Mouse (Mus musculus) gastrocnemius, postnatal 25 days (tissue): Measurements from ENCODE around the gene Ngdn. TPM values are rescaled to one million over a fixed set of nuclear protein-coding genes. Genes with fewer than 3 reads are reported as not detected.

Experiments
- microRNA-seq, 2 experiments: library from miRNA; unstranded; fragments of <30 nt; microRNA quantifications; one replicate each; pipeline ENCODE4 v1.2.0; 2021; ENCODE audit warnings: borderline replicate concordance in 2 of 2
- total RNA-seq, 2 experiments: library from RNA; stranded (reverse); gene quantifications; 1 replicate in 1 of 2; 2 replicates in 1 of 2; pipeline ENCODE4 v1.2.3; 2021

Gene Ngdn
- total RNA-seq, 2 experiments from 2014 or later = 15.7 to 17.0 TPM

Small RNAs within 50 kb of the gene (microRNA-seq; reads per million reads assigned to microRNA genes)
- 334 to 1,429 reads per million in 2 experiments for gene Mir208b

Other genes with a start within 250 kb of the Ngdn start
- gene Slc7a8, start 233.5 kb upstream of the Ngdn start, total RNA-seq = 10 to 100 TPM; 12.3 to 13.0 TPM
- gene Rnf212b, start 201.3 kb upstream of the Ngdn start, total RNA-seq = 1 to 10 TPM; 1.3 to 2.0 TPM
- gene Homez, start 144.5 kb upstream of the Ngdn start, total RNA-seq = 1 to 10 TPM; 3.3 to 4.5 TPM
- 1 to 10 TPM; 3.0 to 3.5 TPM for gene Ppp1r3e, start 137.9 kb upstream of the Ngdn start, total RNA-seq
- 10 to 100 TPM; 21.6 to 24.4 TPM for gene Bcl2l2, start 132.1 kb upstream of the Ngdn start, total RNA-seq
- 1 to 10 TPM; 1.3 to 2.3 TPM for gene Gm20521, start 132.0 kb upstream of the Ngdn start, total RNA-seq
- 10 to 100 TPM; 47.1 to 52.7 TPM for gene Pabpn1, start 123.0 kb upstream of the Ngdn start, total RNA-seq
- 1 to 10 TPM; 2.4 to 2.5 TPM for gene Slc22a17, start 102.3 kb upstream of the Ngdn start, total RNA-seq
- gene Efs, start 89.3 kb upstream of the Ngdn start, total RNA-seq = 1 to 10 TPM; 2.6 to 3.7 TPM
- gene Il25, start 82.8 kb upstream of the Ngdn start, total RNA-seq = not detected
- under 1 TPM; 0.51 to 0.70 TPM for gene Cmtm5, start 79.2 kb upstream of the Ngdn start, total RNA-seq
- 100 to 1,000 TPM in 1 of 2 experiments, 10 to 100 TPM in 1; 42.1 to 200 TPM for gene Myh6, start 48.5 kb upstream of the Ngdn start, total RNA-seq
- not detected for gene Gm17428, start 38.5 kb upstream of the Ngdn start, total RNA-seq
- 1,000 to 10,000 TPM in 1 of 2 experiments, 100 to 1,000 TPM in 1; 192 to 1,011 TPM for gene Myh7, start 20.8 kb upstream of the Ngdn start, total RNA-seq
- 1 to 10 TPM; 3.5 to 3.7 TPM for gene Zfhx2, start 76.9 kb downstream of the Ngdn start, total RNA-seq
- 10 to 100 TPM; 10.5 to 11.1 TPM for gene Thtpa, start 79.3 kb downstream of the Ngdn start, total RNA-seq
- 1 to 10 TPM; 4.8 to 5.7 TPM for gene Ap1g2, start 91.1 kb downstream of the Ngdn start, total RNA-seq
- under 1 TPM; 0.28 to 0.35 TPM for gene Jph4, start 101.5 kb downstream of the Ngdn start, total RNA-seq
- not detected for gene Dhrs2, start 206.6 kb downstream of the Ngdn start, total RNA-seq